Mouse (Mus musculus) left cerebral cortex, postnatal 14 days (tissue): ENCODE results near the gene Ccdc92b. TPM values are rescaled to one million over a fixed set of nuclear protein-coding genes. Genes with fewer than 3 reads are reported as not detected.
A peak's percentile ranks its signal among the peaks of the same experiment; 100 is the strongest.

ENCODE experiments used
- DNase-seq, 2 experiments: peaks; one replicate each; pipeline ENCODE4 v3.0.0; 2021 to 2022; ENCODE audit warnings: low spot score in 2 of 2, mixed read lengths in 1 of 2
- intact Hi-C: fragments of 180-260 bp; cut with DNase I; formaldehyde crosslinking; loops from one replicate; pipeline ENCODE4 v1.15.1; 2025
- total RNA-seq, 2 experiments: library from RNA; stranded (reverse); gene quantifications; 2 replicates each; pipeline ENCODE4 v1.2.3; 2021

Gene Ccdc92b
- total RNA-seq, 2 experiments from 2014 or later: 23.1 to 23.4 TPM

GRCm38 (mm10) chr11:74649095-74649646, 29.8 kb downstream of the Ccdc92b start, which contains the start of gene Cluh:
Gene Cluh (plus strand): TSS chr11:74649495.
- DNase-seq: peak; percentile 95 to 97
- intact Hi-C loops: no loop called here

- intact Hi-C loops: no loop called here
- peak in 1 of 2 experiments; percentile 35 for DNase-seq
These were observed 30.5 kb downstream of the Ccdc92b start for GRCm38 (mm10) chr11:74649647-74650551.

- intact Hi-C loops: no loop called here
- DNase-seq: no peak
These were observed 31.2 kb downstream of the Ccdc92b start for GRCm38 (mm10) chr11:74650576-74651100.

GRCm38 (mm10) chr11:74652791-74653191, 33.4 kb downstream of the Ccdc92b start:
- DNase-seq: no peak
- intact Hi-C loops: no loop called here

GRCm38 (mm10) chr11:74653385-74653784, 34.0 kb downstream of the Ccdc92b start:
- DNase-seq: no peak
- intact Hi-C loops: no loop called here

GRCm38 (mm10) chr11:74655941-74656340, 36.5 kb downstream of the Ccdc92b start:
- DNase-seq: no peak
- intact Hi-C loops: no loop called here

- DNase-seq: no peak
- intact Hi-C loops: no loop called here
These were observed 40.9 kb downstream of the Ccdc92b start for GRCm38 (mm10) chr11:74660336-74660735.

- DNase-seq: no peak
- intact Hi-C loops: no loop called here
These were observed 42.2 kb downstream of the Ccdc92b start for GRCm38 (mm10) chr11:74661641-74662040.

- no peak for DNase-seq
- intact Hi-C loops: no loop called here
These were observed 42.8 kb downstream of the Ccdc92b start for GRCm38 (mm10) chr11:74662221-74662620.

- no peak for DNase-seq
- intact Hi-C loops: no loop called here
These were observed 44.9 kb downstream of the Ccdc92b start for GRCm38 (mm10) chr11:74664279-74664678.

GRCm38 (mm10) chr11:74664906-74665305, 45.5 kb downstream of the Ccdc92b start:
- intact Hi-C loops: no loop called here
- no peak for DNase-seq

GRCm38 (mm10) chr11:74665631-74666283, 46.4 kb downstream of the Ccdc92b start:
- intact Hi-C loops: no loop called here
- DNase-seq: no peak

GRCm38 (mm10) chr11:74666284-74666652, 46.9 kb downstream of the Ccdc92b start:
- intact Hi-C loops: no loop called here
- no peak for DNase-seq

- intact Hi-C loops: no loop called here
- DNase-seq: no peak
These were observed 47.6 kb downstream of the Ccdc92b start for GRCm38 (mm10) chr11:74666776-74667581.

GRCm38 (mm10) chr11:74667582-74668010, 48.2 kb downstream of the Ccdc92b start:
- no peak for DNase-seq

GRCm38 (mm10) chr11:74668466-74668865, 49.1 kb downstream of the Ccdc92b start:
- intact Hi-C loops: no loop called here
- no peak for DNase-seq

More at GRCm38 (mm10) chr11:74667582-74668010, 48.2 kb downstream of the Ccdc92b start:
- intact Hi-C loops: no loop called here

GRCm38 (mm10) chr11:74668971-74669370, 49.6 kb downstream of the Ccdc92b start:
- DNase-seq: no peak

GRCm38 (mm10) chr11:74670151-74670550, 50.7 kb downstream of the Ccdc92b start:
- no peak for DNase-seq
- intact Hi-C loops: loop anchor here (10.0 kb wide), 1 partner anchor 105 kb away; the partner anchor contains the start of gene Mettl16

More at GRCm38 (mm10) chr11:74668971-74669370, 49.6 kb downstream of the Ccdc92b start:
- intact Hi-C loops: no loop called here

- no peak for DNase-seq
- intact Hi-C loops: loop anchor here (10.0 kb wide), 1 partner anchor 104 kb away; the partner anchor contains the start of gene Mettl16
These were observed 51.6 kb downstream of the Ccdc92b start for GRCm38 (mm10) chr11:74671013-74671412.
